Mouse (Mus musculus) C2C12 (cell line): ENCODE results near the gene Sept7.

Experiments
- CTCF ChIP-seq: IDR thresholded peaks from one replicate; pipeline ENCODE4 v1.5.1; 2011; ENCODE audit not compliant: control insufficient read depth, insufficient read depth, insufficient read length
- USF1 ChIP-seq: IDR thresholded peaks from one replicate; pipeline ENCODE4 v1.6.1; 2011; ENCODE audit warnings: low read depth, mild to moderate bottlenecking, control low read depth, moderate library complexity

DNA sequence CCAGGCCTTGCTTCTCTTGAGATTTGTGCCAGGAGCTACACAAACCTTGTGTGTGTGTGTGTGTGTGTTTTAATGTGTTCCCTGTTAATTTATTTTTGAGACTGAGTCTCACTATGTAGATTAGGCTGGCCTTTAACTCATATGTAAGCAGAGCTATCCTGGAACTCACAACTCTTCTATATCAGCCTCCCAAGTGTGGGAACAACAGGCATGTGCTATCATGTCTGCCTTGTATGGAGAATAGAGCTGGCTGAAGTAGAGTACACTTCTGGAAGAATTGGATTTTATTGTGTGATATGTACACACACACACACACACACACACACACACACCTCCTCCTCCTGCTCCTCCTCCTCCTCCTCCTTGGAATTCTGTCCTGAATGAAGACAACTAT lies 39.1 kb upstream of the Sept7 start:
- TF ChIP-seq CTCF (no peak), USF1 (no peak)
